Mouse (Mus musculus) embryonic facial prominence, embryonic 10.5 days (tissue): ENCODE data around the gene Sltm. TPM values are rescaled to one million over a fixed set of nuclear protein-coding genes. Genes with fewer than 3 reads are reported as not detected.

ENCODE experiments used
- DNase-seq: peaks from one replicate; pipeline ENCODE4 v3.0.0-alpha.2; 2017; ENCODE audit warnings: low spot score
- H3K27ac ChIP-seq: fragments of 300-500 bp; sonication (generic); replicated peaks from 2 replicates; pipeline ENCODE4 v1.5.1; 2016; ENCODE audit warnings: mild to moderate bottlenecking
- H3K27me3 ChIP-seq: fragments of 300-500 bp; sonication (generic); replicated peaks from 2 replicates; pipeline ENCODE4 v1.6.1; 2016; ENCODE audit warnings: low read depth, mild to moderate bottlenecking; ENCODE audit not compliant: poor library complexity, severe bottlenecking
- H3K36me3 ChIP-seq: fragments of 300-500 bp; sonication (generic); replicated peaks from 2 replicates; pipeline ENCODE4 v1.6.1; 2016; ENCODE audit warnings: mild to moderate bottlenecking, moderate library complexity
- H3K4me1 ChIP-seq: fragments of 300-500 bp; sonication (generic); 2 replicates; pipeline ENCODE4 v1.6.1; 2016
- H3K4me3 ChIP-seq: fragments of 300-500 bp; sonication (generic); 2 replicates; pipeline ENCODE4 v1.5.1; 2016; ENCODE audit warnings: mild to moderate bottlenecking, moderate library complexity
- H3K9me3 ChIP-seq: fragments of 300-500 bp; sonication (generic); 2 replicates; pipeline ENCODE4 v1.6.1; 2016; ENCODE audit warnings: mild to moderate bottlenecking
- WGBS: fragments of 180-500 bp; shearing (Covaris S2); methylation state at CpG from one replicate; pipeline ENCODE4 v1.1.7; 2016; 5-methylcytosine and 5-hydroxymethylcytosine counted together
- polyA plus RNA-seq: library from polyadenylated mRNA; unstranded; fragments of >200 nt; fragmentation: Nextera tagmentation; extraction: Ambion mirVana; gene quantifications from 2 replicates; pipeline ENCODE4 v1.2.1, GENCODE M21; 2016

Sltm gene
- polyA plus RNA-seq, 1 experiment from 2014 or later: 71.6 TPM

DNA sequence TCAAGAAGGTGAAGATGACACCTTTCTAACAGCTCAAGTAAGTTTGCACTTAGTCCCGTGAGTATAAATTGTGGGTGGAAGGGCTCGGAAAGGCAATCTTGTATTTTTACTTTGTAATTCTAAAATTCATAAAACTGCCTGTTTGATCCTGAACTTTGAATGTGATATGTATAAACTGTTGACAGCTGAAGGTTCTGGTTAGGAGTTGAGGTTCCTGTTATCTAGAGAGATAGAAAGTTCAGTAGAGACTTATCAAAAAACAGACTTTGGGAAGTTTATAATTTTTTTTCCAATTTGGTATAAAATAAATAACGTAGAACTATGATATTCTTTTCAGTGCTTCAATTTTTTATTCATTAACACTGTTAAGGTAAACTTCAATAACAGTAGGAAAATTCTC lies 20.3 kb downstream of the Sltm start:
- no peaks in the 10 kb centered on the region for H3K27me3 ChIP-seq
- no peak overlapping the region for H3K4me3 ChIP-seq
- H3K27ac ChIP-seq: no peak overlapping the region
- no peaks in the 10 kb centered on the region for H3K9me3 ChIP-seq
- H3K4me1 ChIP-seq: no peaks in the 10 kb centered on the region
- DNase-seq: no peak
- WGBS: 94% methylated on average over 3 of the region's 3 CpGs
- H3K36me3 ChIP-seq: peaks cover 57% of the 10 kb centered on the region

- Histone ChIP-seq H3K4me1 (no peaks in the 10 kb centered on the region), H3K27ac (no peak overlapping the region), H3K4me3 (no peak overlapping the region), H3K9me3 (no peaks in the 10 kb centered on the region), H3K36me3 (peaks cover 48% of the 10 kb centered on the region), H3K27me3 (no peaks in the 10 kb centered on the region)
- whole genome bisulfite sequencing: 89% methylated on average over 5 of the region's 5 CpGs
- no peak for DNase-seq
Observed at GRCm38 (mm10) chr9:70567651-70568050, 25.1 kb downstream of the Sltm start.

DNA sequence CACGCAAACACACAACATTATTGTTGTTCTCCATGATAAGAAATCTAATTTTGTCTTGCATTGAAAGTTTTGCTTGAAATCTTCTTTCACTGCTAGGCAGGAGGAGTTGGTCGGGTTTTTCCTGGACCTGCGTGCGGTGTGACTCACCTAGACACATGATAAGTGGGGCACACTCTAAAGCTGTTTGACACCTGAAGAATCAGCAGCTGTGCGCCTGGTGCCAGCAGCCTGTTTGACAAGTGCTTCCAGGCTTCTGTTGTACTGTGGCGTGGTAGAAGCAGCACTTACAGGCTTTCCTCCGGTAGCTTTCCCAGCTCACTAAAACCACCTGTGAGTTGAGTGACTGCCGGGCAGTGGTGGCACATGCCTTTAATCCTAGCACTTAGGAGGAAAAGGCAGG lies 27.8 kb downstream of the Sltm start:
- DNase-seq: no peak
- no peak overlapping the region for H3K4me3 ChIP-seq
- no peaks in the 10 kb centered on the region for H3K27me3 ChIP-seq
- H3K9me3 ChIP-seq: no peaks in the 10 kb centered on the region
- H3K4me1 ChIP-seq: no peaks in the 10 kb centered on the region
- peaks cover 62% of the 10 kb centered on the region for H3K36me3 ChIP-seq
- no peak overlapping the region for H3K27ac ChIP-seq
- WGBS: 93% methylated on average over 8 of the region's 8 CpGs

DNA sequence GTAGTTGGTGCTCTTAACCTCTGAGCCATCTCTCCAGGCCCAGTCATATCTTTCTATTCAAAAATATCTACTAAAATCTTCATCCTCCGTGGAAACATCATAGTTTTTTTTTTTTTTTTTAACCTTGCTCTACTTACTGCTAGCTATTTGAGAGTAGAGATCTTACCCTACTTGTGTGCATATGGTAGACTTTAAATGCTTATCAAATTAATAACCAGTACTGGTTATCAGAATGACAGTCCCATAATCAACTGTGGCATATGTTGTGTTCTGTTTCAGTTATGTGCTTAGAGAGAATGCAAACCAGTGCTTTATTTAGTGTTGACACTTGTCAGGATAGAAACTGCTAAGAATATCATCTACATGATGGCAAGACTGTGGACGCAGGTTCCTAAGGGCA lies 35.6 kb downstream of the Sltm start:
- WGBS: 93% methylated on average over 2 of the region's 2 CpGs
- Histone ChIP-seq H3K36me3 (peaks cover 98% of the 10 kb centered on the region), H3K27me3 (no peaks in the 10 kb centered on the region), H3K27ac (no peak overlapping the region), H3K4me3 (no peak overlapping the region), H3K9me3 (no peaks in the 10 kb centered on the region), H3K4me1 (no peaks in the 10 kb centered on the region)
- no peak for DNase-seq

DNA sequence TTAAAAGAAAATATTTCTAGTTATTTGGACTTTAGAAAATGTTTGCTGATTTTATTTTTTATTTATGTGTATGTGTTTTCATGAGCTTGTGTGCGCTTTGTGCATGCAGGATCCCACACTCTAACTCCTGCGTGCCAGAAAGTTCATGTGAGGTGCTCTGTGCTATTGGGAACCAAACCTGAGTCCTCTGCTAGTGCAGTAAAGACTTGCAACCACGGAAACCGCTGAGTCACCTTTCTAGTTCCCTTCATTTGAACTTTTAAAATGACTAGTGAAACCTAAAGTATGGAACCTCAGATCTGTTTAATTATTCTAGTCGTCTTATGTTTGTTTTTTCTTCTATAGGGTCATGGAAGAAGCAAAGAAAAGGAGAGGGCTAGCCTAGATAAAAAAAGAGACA lies 38.4 kb downstream of the Sltm start:
- Histone ChIP-seq H3K4me3 (no peak overlapping the region), H3K27ac (no peak overlapping the region), H3K36me3 (peaks cover 97% of the 10 kb centered on the region), H3K9me3 (no peaks in the 10 kb centered on the region), H3K27me3 (no peaks in the 10 kb centered on the region), H3K4me1 (no peaks in the 10 kb centered on the region)
- DNase-seq: no peak
- 88% methylated on average over 5 of the region's 5 CpGs for WGBS

DNA sequence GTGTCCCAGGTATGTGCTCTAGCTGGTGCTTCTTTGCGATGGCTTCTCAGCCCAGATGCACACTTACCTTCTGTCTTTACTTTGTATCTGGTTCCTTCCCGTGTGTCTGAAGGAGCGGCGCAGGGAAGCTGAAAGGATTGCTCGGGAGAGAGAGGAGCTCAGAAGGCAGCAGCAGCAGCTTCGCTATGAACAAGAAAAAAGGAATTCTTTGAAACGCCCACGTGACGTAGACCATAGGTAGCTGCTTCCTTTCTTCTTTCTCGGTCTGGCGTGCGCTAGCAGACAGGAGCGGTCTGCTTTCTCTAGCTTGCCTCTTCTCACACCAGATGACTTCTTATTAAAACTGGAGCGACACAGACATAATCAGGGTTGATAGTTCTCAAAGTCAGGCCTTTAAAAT lies 42.1 kb downstream of the Sltm start:
- peaks cover 98% of the 10 kb centered on the region for H3K36me3 ChIP-seq
- H3K27ac ChIP-seq: no peak overlapping the region
- no peak overlapping the region for H3K4me3 ChIP-seq
- H3K9me3 ChIP-seq: no peaks in the 10 kb centered on the region
- no peaks in the 10 kb centered on the region for H3K27me3 ChIP-seq
- no peak for DNase-seq
- H3K4me1 ChIP-seq: no peaks in the 10 kb centered on the region
- WGBS: 91% methylated on average over 14 of the region's 14 CpGs

- no peaks in the 10 kb centered on the region for H3K27me3 ChIP-seq
- 89% methylated on average over 5 of the region's 5 CpGs for WGBS
- no peak overlapping the region for H3K4me3 ChIP-seq
- H3K36me3 ChIP-seq: peaks cover 98% of the 10 kb centered on the region
- no peaks in the 10 kb centered on the region for H3K4me1 ChIP-seq
- no peak overlapping the region for H3K27ac ChIP-seq
- no peak for DNase-seq
- H3K9me3 ChIP-seq: no peaks in the 10 kb centered on the region
Observed at GRCm38 (mm10) chr9:70585172-70585571, 42.6 kb downstream of the Sltm start.

- no peak overlapping the region for H3K27ac ChIP-seq
- no peak overlapping the region for H3K4me3 ChIP-seq
- peaks cover 98% of the 10 kb centered on the region for H3K36me3 ChIP-seq
- WGBS: 93% methylated on average over 5 of the region's 5 CpGs
- H3K27me3 ChIP-seq: no peaks in the 10 kb centered on the region
- H3K9me3 ChIP-seq: no peaks in the 10 kb centered on the region
- no peak for DNase-seq
- H3K4me1 ChIP-seq: no peaks in the 10 kb centered on the region
Observed at GRCm38 (mm10) chr9:70587171-70587570, 44.6 kb downstream of the Sltm start.

GRCm38 (mm10) chr9:70590775-70591174 lies 48.2 kb downstream of the Sltm start:
- no peak overlapping the region for H3K4me3 ChIP-seq
- no peak overlapping the region for H3K27ac ChIP-seq
- DNase-seq: no peak
- no peaks in the 10 kb centered on the region for H3K9me3 ChIP-seq
- peaks cover 96% of the 10 kb centered on the region for H3K36me3 ChIP-seq
- H3K4me1 ChIP-seq: no peaks in the 10 kb centered on the region
- no peaks in the 10 kb centered on the region for H3K27me3 ChIP-seq
- WGBS: 91% methylated on average over 4 of the region's 4 CpGs

GRCm38 (mm10) chr9:70591486-70591885 lies 48.9 kb downstream of the Sltm start:
- no peaks in the 10 kb centered on the region for H3K4me1 ChIP-seq
- H3K4me3 ChIP-seq: no peak overlapping the region
- no peak overlapping the region for H3K27ac ChIP-seq
- H3K27me3 ChIP-seq: no peaks in the 10 kb centered on the region
- DNase-seq: no peak
- H3K9me3 ChIP-seq: no peaks in the 10 kb centered on the region
- H3K36me3 ChIP-seq: peaks cover 95% of the 10 kb centered on the region
- 85% methylated on average over 9 of the region's 9 CpGs for WGBS

- no peaks in the 10 kb centered on the region for H3K27me3 ChIP-seq
- H3K9me3 ChIP-seq: no peaks in the 10 kb centered on the region
- H3K27ac ChIP-seq: no peak overlapping the region
- 89% methylated on average over 2 of the region's 2 CpGs for WGBS
- peaks cover 37% of the 10 kb centered on the region for H3K36me3 ChIP-seq
- DNase-seq: no peak
- H3K4me3 ChIP-seq: no peak overlapping the region
- no peaks in the 10 kb centered on the region for H3K4me1 ChIP-seq
Observed at GRCm38 (mm10) chr9:70598271-70598670, 55.7 kb downstream of the Sltm start.

DNA sequence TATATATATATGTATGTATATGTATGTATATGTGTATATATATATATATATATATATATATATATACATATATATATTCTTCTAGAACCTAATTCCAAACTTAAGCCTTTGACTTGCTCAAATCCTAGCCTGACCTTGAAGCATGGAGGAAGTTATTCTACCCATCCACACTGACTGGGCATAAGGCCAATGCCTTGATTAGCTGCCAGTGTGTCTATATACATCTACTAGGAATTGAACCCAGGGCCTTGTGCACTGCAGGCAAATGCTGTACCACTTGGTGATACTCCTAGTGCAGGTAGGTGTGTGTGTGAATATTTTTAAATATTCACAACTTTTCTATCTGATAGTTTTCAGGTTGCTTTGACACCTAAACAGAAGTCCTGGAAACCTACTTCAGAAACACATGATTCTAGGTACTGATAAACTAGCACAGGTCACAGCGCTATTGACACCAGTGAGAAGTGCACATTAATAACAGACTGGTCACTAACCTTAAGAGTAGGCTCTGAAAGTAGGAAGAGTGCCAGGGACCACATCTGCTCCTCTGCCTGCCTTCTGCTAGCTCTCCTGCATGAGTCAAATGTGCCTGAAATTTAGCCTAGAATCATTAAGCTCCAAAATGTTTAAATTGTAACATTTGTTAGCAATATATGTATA lies 59.8 kb downstream of the Sltm start:
- Histone ChIP-seq H3K4me3 (no peak overlapping the region), H3K27me3 (no peaks in the 10 kb centered on the region), H3K4me1 (no peaks in the 10 kb centered on the region), H3K9me3 (no peaks in the 10 kb centered on the region), H3K36me3 (peaks cover 15% of the 10 kb centered on the region), H3K27ac (no peak overlapping the region)
- 96% methylated on average over 1 of the region's 1 CpGs for WGBS
- DNase-seq: no peak

DNA sequence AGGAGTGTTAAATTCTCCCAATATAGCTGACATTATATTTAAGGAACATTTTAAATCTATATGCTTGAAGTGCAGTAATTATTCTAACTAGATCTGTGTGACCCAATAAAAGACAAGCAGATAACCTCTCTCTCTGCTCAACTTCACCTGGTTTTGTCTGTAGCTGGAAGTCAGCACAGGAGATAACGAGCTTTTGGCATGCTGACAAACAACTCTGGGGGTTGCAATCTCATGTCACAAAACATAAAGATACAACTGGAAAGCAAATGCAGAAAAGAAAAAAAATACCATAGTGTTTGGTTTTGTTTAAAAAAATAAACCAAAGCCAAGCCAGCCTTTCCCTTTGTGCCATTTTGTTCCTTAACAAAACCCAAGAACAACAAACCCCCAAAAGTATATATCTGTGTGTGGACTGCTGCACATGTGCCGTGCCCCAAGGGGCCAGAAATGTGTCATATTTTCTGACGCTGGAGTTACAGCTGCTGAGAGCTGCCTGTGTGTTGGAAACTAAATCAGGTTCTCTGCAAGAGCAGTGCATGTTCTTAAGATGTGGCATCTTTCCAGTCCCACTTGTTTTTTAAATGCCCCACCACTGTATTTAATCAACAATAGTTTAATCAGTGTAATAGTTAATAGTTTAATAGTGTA lies 68.6 kb downstream of the Sltm start:
- DNase-seq: no peak
- Histone ChIP-seq H3K9me3 (no peaks in the 10 kb centered on the region), H3K4me3 (no peak overlapping the region), H3K27me3 (no peaks in the 10 kb centered on the region), H3K36me3 (peaks cover 28% of the 10 kb centered on the region), H3K27ac (no peak overlapping the region), H3K4me1 (no peaks in the 10 kb centered on the region)
- WGBS: 73% methylated on average over 3 of the region's 3 CpGs
